Mouse (Mus musculus): Measurements from ENCODE around the gene Akt1s1. TPM values are rescaled to one million over a fixed set of nuclear protein-coding genes. Genes with fewer than 3 reads are reported as not detected.
A peak's percentile ranks its signal among the peaks of the same experiment; 100 is the strongest.

Akt1s1 gene
- polyA plus RNA-seq, 1 experiment from 2014 or later: 70.8 TPM

- Histone ChIP-seq H3K9ac (ENCODE audit: low read length) (peak overlapping the region; percentile 88), H3K4me1 (replicated peaks; ENCODE audit: control insufficient read depth, insufficient read depth) (peaks cover 12% of the 10 kb centered on the region), H3K27ac (replicated peaks) (peak overlapping the region; percentile 98), H3K4me2 (replicated peaks; ENCODE audit: low read depth) (peak overlapping the region; percentile 83), H3K9me3 (ENCODE audit: control insufficient read depth, low read length) (no peaks in the 10 kb centered on the region), H3K27me3 (ENCODE audit: control insufficient read depth, insufficient read depth, low read length) (no peaks in the 10 kb centered on the region), H3K4me3 (ENCODE audit: low read depth, low read length) (peak overlapping the region; percentile 81), H3K36me3 (ENCODE audit: control insufficient read depth, insufficient read depth, low read length) (peaks cover 15% of the 10 kb centered on the region)
- DNase-seq (ENCODE audit: low spot score) (peak; percentile 92), ATAC-seq (ENCODE audit: low FRiP score, low TSS enrichment) (peak; percentile 57)
- WGBS: under 1% methylated on average over 41 of the region's 41 CpGs
- TF ChIP-seq EP300 (optimal IDR thresholded peaks at IDR 0.05) (no peak), CTCF (IDR thresholded peaks at IDR 0.05; ENCODE audit: low read depth) (no peak)
Measured at GRCm38 (mm10) chr7:44849416-44850111, 773 bp downstream of the Akt1s1 start.

- Histone ChIP-seq H3K36me3 (ENCODE audit: control insufficient read depth, insufficient read depth, low read length) (peaks cover 9% of the 10 kb centered on the region), H3K4me2 (replicated peaks; ENCODE audit: low read depth) (peak overlapping the region; percentile 83), H3K27me3 (ENCODE audit: control insufficient read depth, insufficient read depth, low read length) (no peaks in the 10 kb centered on the region), H3K4me1 (replicated peaks; ENCODE audit: control insufficient read depth, insufficient read depth) (peaks cover 12% of the 10 kb centered on the region), H3K27ac (replicated peaks) (peak overlapping the region; percentile 98), H3K9ac (ENCODE audit: low read length) (peak overlapping the region; percentile 88), H3K4me3 (ENCODE audit: low read depth, low read length) (peak overlapping the region; percentile 81), H3K9me3 (ENCODE audit: control insufficient read depth, low read length) (no peaks in the 10 kb centered on the region)
- WGBS: under 1% methylated on average over 32 of the region's 33 CpGs
- DNase-seq (ENCODE audit: low spot score) (peak; percentile 83), ATAC-seq (ENCODE audit: low FRiP score, low TSS enrichment) (peak; percentile 19)
- TF ChIP-seq EP300 (optimal IDR thresholded peaks at IDR 0.05): peak; percentile 40
- TF ChIP-seq CTCF (IDR thresholded peaks at IDR 0.05; ENCODE audit: low read depth): no peak
Measured at GRCm38 (mm10) chr7:44850146-44850545, 1.4 kb downstream of the Akt1s1 start.

- DNase-seq (ENCODE audit: low spot score) (no peak), ATAC-seq (ENCODE audit: low FRiP score, low TSS enrichment) (no peak)
- H3K9ac ChIP-seq (ENCODE audit: low read length): peak overlapping the region; percentile 88
- peak overlapping the region; percentile 83 for H3K4me2 ChIP-seq (replicated peaks; ENCODE audit: low read depth)
- peak overlapping the region; percentile 98 for H3K27ac ChIP-seq (replicated peaks)
- H3K4me1 ChIP-seq (replicated peaks; ENCODE audit: control insufficient read depth, insufficient read depth): peaks cover 12% of the 10 kb centered on the region
- H3K36me3 ChIP-seq (ENCODE audit: control insufficient read depth, insufficient read depth, low read length): peaks cover under 1% of the 10 kb centered on the region; the same call in 1 of the 2 replicates
- 70% methylated on average over 8 of the region's 8 CpGs for WGBS
- no peaks in the 10 kb centered on the region for H3K27me3 ChIP-seq (ENCODE audit: control insufficient read depth, insufficient read depth, low read length)
- H3K4me3 ChIP-seq (ENCODE audit: low read depth, low read length): peak overlapping the region; percentile 81
- H3K9me3 ChIP-seq (ENCODE audit: control insufficient read depth, low read length): no peaks in the 10 kb centered on the region
- TF ChIP-seq CTCF (IDR thresholded peaks at IDR 0.05; ENCODE audit: low read depth): no peak
- TF ChIP-seq EP300 (optimal IDR thresholded peaks at IDR 0.05): no peak
Measured at GRCm38 (mm10) chr7:44850789-44851624, 2.2 kb downstream of the Akt1s1 start.

- H3K4me1 ChIP-seq (replicated peaks; ENCODE audit: control insufficient read depth, insufficient read depth): peaks cover 12% of the 10 kb centered on the region
- WGBS: 87% methylated on average over 12 of the region's 12 CpGs
- no peak overlapping the region for H3K9ac ChIP-seq (ENCODE audit: low read length)
- H3K36me3 ChIP-seq (ENCODE audit: control insufficient read depth, insufficient read depth, low read length): no peaks in the 10 kb centered on the region; the same call in 1 of the 2 replicates
- TF ChIP-seq EP300 (optimal IDR thresholded peaks at IDR 0.05) (no peak), CTCF (IDR thresholded peaks at IDR 0.05; ENCODE audit: low read depth) (no peak)
- H3K9me3 ChIP-seq (ENCODE audit: control insufficient read depth, low read length): no peaks in the 10 kb centered on the region
- no peaks in the 10 kb centered on the region for H3K27me3 ChIP-seq (ENCODE audit: control insufficient read depth, insufficient read depth, low read length)
- no peak overlapping the region for H3K27ac ChIP-seq (replicated peaks)
- no peak overlapping the region for H3K4me3 ChIP-seq (ENCODE audit: low read depth, low read length)
- no peak for DNase-seq (ENCODE audit: low spot score)
- no peak for ATAC-seq (ENCODE audit: low FRiP score, low TSS enrichment)
- H3K4me2 ChIP-seq (replicated peaks; ENCODE audit: low read depth): no peak overlapping the region
Measured at GRCm38 (mm10) chr7:44851625-44852234, 2.9 kb downstream of the Akt1s1 start.

- DNase-seq (ENCODE audit: low spot score) (no peak), ATAC-seq (ENCODE audit: low FRiP score, low TSS enrichment) (no peak)
- H3K27me3 ChIP-seq (ENCODE audit: control insufficient read depth, insufficient read depth, low read length): no peaks in the 10 kb centered on the region
- no peak overlapping the region for H3K27ac ChIP-seq (replicated peaks)
- H3K4me1 ChIP-seq (replicated peaks; ENCODE audit: control insufficient read depth, insufficient read depth): peaks cover 12% of the 10 kb centered on the region
- 91% methylated on average over 35 of the region's 36 CpGs for WGBS
- no peaks in the 10 kb centered on the region; the same call in 1 of the 2 replicates for H3K36me3 ChIP-seq (ENCODE audit: control insufficient read depth, insufficient read depth, low read length)
- H3K4me3 ChIP-seq (ENCODE audit: low read depth, low read length): no peak overlapping the region
- no peak overlapping the region for H3K9ac ChIP-seq (ENCODE audit: low read length)
- no peak for TF ChIP-seq CTCF (IDR thresholded peaks at IDR 0.05; ENCODE audit: low read depth)
- no peak for TF ChIP-seq EP300 (optimal IDR thresholded peaks at IDR 0.05)
- no peak overlapping the region for H3K4me2 ChIP-seq (replicated peaks; ENCODE audit: low read depth)
- no peaks in the 10 kb centered on the region for H3K9me3 ChIP-seq (ENCODE audit: control insufficient read depth, low read length)
Measured at GRCm38 (mm10) chr7:44852259-44853027, 3.7 kb downstream of the Akt1s1 start.
